Mouse (Mus musculus): Measurements from ENCODE around the gene Rec8. TPM values are rescaled to one million over a fixed set of nuclear protein-coding genes. Genes with fewer than 3 reads are reported as not detected.

Rec8 gene
- polyA plus RNA-seq, 1 experiment from 2014 or later: not detected

DNA sequence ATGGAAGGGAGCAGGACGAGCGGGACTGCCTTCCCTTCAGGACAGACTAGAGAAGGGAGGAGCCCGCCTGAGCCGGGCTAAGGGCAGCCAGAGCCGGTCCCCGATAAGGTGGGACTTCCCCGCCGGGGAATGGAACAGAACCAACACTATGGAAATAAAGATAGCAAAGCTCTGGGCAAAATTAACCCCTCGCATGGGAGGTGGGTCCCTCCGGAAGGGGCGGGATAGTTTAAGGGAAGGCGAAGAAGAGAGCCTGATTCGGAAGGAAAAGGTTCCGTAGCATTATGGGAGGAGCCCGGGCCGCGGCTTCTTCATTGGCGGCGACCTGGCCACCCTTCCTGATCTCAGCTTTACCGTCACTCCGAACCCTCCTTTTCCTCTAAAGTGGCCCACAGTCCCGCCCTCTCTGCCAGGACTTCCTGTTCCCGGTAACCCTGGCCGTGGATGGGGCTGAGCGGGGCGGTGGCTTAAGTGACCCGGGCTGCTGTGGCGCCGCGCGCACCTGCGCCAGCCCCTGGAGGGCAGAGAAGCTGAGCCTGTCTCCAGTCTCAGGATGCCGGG is 26.4 kb upstream of the Rec8 start, which contains the start of gene Rnf31:
Gene Rnf31 (plus strand): TSS at position 378 of the 561 bp plus-strand sequence.
- CTCF ChIA-PET: interaction anchor here (1.1 to 1.9 kb wide), 3 partner anchors 11 to 35 kb away, joined by 3 to 8 read pairs (median 4); partner anchors contain the start of gene Psme1
- DNase-seq (ENCODE audit: low read depth, low spot score): peak; percentile 78
- in situ Hi-C loops (cut with MboI; ENCODE audit: low pct_unique_long_range_greater_than_20kb): loop anchor here (25.0 kb wide), 1 partner anchor 704 kb away; the partner anchor contains the start of genes Bcl2l2, Gm20521, Pabpn1 and Ppp1r3e

DNA sequence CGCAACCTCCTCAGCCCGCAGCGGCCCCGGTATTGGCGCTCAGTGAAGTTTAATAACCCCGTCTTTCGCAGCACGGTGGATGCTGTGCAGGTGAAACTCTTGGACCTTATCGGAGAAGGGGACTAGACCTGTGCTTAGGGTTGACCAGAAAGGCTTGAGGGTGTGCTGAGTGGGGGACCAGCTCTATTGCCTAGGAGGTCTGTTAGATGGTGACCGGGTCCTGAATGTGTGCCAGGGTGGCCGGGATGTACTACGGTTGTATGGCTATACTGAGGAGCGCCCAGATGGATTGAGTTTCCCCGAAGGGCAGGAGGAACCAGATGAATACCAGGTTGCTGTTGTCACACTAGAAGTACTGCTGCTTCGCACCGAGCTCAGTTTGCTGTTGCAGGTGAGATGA is 25.6 kb upstream of the Rec8 start:
- POLR2A ChIA-PET: interaction anchor here (0.6 to 1.4 kb wide), 3 partner anchors 12 to 1204 kb away, joined by 3 to 4 read pairs (median 3); no protein-coding TSS in a partner anchor
- in situ Hi-C loops (cut with MboI; ENCODE audit: low pct_unique_long_range_greater_than_20kb): loop anchor here (25.0 kb wide), 1 partner anchor 705 kb away; the partner anchor contains the start of genes Bcl2l2, Gm20521, Pabpn1 and Ppp1r3e
- no peak for TF ChIP-seq CTCF (IDR thresholded peaks at IDR 0.05)
- ATAC-seq: no peak
- CTCF ChIA-PET: interaction anchor here (1.0 kb wide), 1 partner anchor 10 kb away, joined by 4 read pairs; no protein-coding TSS in a partner anchor
- no peaks in the 10 kb centered on the region for H3K27me3 ChIP-seq
- DNase-seq (ENCODE audit: low read depth, low spot score): no peak

More for the DNA sequence above, 26.4 kb upstream of the Rec8 start, which contains the start of gene Rnf31:
- ATAC-seq: peak; percentile 95
- POLR2A ChIA-PET: interaction anchor here (1.0 to 1.5 kb wide), 4 partner anchors 12 to 35 kb away, joined by 3 to 7 read pairs (median 4); partner anchors contain the start of genes A730061H03Rik and Dcaf11
- H3K27me3 ChIP-seq: no peaks in the 10 kb centered on the region
- TF ChIP-seq CTCF (IDR thresholded peaks at IDR 0.05): no peak

- ChIA-PET POLR2A (interaction anchor here (0.7 kb wide), 1 partner anchor 55 kb away, joined by 6 read pairs; no protein-coding TSS in a partner anchor), CTCF (no interaction called here)
- in situ Hi-C loops (cut with MboI; ENCODE audit: low pct_unique_long_range_greater_than_20kb): loop anchor here (25.0 kb wide), 1 partner anchor 709 kb away; the partner anchor contains the start of genes Bcl2l2, Gm20521, Pabpn1 and Ppp1r3e
Measured at GRCm38 (mm10) chr14:55596036-55596690, 21.7 kb upstream of the Rec8 start.

GRCm38 (mm10) chr14:55598521-55599390 is 19.1 kb upstream of the Rec8 start:
- ATAC-seq (no peak), DNase-seq (ENCODE audit: low read depth, low spot score) (no peak)
- POLR2A ChIA-PET: no interaction called here
- no peaks in the 10 kb centered on the region for H3K27me3 ChIP-seq
- no peak for TF ChIP-seq CTCF (IDR thresholded peaks at IDR 0.05)
- CTCF ChIA-PET: interaction anchor here (1.4 kb wide), 1 partner anchor 10 kb away, joined by 3 read pairs; no protein-coding TSS in a partner anchor
- in situ Hi-C loops (cut with MboI; ENCODE audit: low pct_unique_long_range_greater_than_20kb): loop anchor here (25.0 kb wide), 1 partner anchor 711 kb away; the partner anchor contains the start of genes Bcl2l2, Gm20521, Pabpn1 and Ppp1r3e

More at GRCm38 (mm10) chr14:55596036-55596690, 21.7 kb upstream of the Rec8 start:
- no peaks in the 10 kb centered on the region for H3K27me3 ChIP-seq
- TF ChIP-seq CTCF (IDR thresholded peaks at IDR 0.05): no peak
- ATAC-seq: no peak
- DNase-seq (ENCODE audit: low read depth, low spot score): no peak

GRCm38 (mm10) chr14:55603271-55603632 is 14.6 kb upstream of the Rec8 start, which contains the start of gene Irf9:
Irf9 (plus strand) TSS chr14:55603571.
- in situ Hi-C loops (cut with MboI; ENCODE audit: low pct_unique_long_range_greater_than_20kb): no loop called here
- POLR2A ChIA-PET: interaction anchor here (1.3 kb wide), 1 partner anchor 43 kb away, joined by 3 read pairs; the partner anchor contains the start of genes A730061H03Rik and Dcaf11
- TF ChIP-seq CTCF (IDR thresholded peaks at IDR 0.05): no peak
- H3K27me3 ChIP-seq: no peaks in the 10 kb centered on the region
- CTCF ChIA-PET: interaction anchor here (0.9 kb wide), 1 partner anchor 9 kb away, joined by 3 read pairs; no protein-coding TSS in a partner anchor
- ATAC-seq (no peak), DNase-seq (ENCODE audit: low read depth, low spot score) (no peak)

GRCm38 (mm10) chr14:55603633-55604576 is 13.9 kb upstream of the Rec8 start:
- DNase-seq (ENCODE audit: low read depth, low spot score) (peak; percentile 80), ATAC-seq (peak; percentile 95)
- no peak for TF ChIP-seq CTCF (IDR thresholded peaks at IDR 0.05)
- POLR2A ChIA-PET: interaction anchor here (0.6 to 1.0 kb wide), 2 partner anchors 12 to 30 kb away, joined by 3 read pairs; partner anchors contain the start of gene Rnf31
- CTCF ChIA-PET: interaction anchor here (0.9 kb wide), 1 partner anchor 9 kb away, joined by 3 read pairs; no protein-coding TSS in a partner anchor
- H3K27me3 ChIP-seq: no peaks in the 10 kb centered on the region
- in situ Hi-C loops (cut with MboI; ENCODE audit: low pct_unique_long_range_greater_than_20kb): no loop called here

DNA sequence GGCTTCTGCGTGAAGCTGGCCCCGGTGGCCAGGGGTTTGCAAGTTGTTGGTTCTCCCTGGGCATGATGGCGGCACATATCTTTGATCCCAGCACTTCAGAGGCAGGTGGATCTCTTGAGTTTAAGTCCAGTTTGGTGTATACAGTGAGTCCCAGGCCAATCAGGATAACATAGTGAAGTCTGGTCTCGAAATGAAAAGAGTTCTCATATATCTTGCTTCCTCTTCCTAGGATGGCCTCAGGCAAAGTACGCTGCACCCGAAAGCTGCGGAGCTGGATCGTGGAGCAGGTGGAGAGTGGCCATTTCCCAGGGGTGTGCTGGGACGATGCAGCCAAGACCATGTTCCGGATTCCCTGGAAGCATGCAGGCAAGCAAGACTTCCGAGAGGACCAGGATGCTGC is 13.0 kb upstream of the Rec8 start:
- CTCF ChIA-PET: no interaction called here
- DNase-seq (ENCODE audit: low read depth, low spot score): no peak
- TF ChIP-seq CTCF (IDR thresholded peaks at IDR 0.05): no peak
- ATAC-seq: no peak
- POLR2A ChIA-PET: interaction anchor here (0.6 to 1.0 kb wide), 2 partner anchors 13 to 29 kb away, joined by 3 read pairs; partner anchors contain the start of gene Rnf31
- in situ Hi-C loops (cut with MboI; ENCODE audit: low pct_unique_long_range_greater_than_20kb): no loop called here
- no peaks in the 10 kb centered on the region for H3K27me3 ChIP-seq

DNA sequence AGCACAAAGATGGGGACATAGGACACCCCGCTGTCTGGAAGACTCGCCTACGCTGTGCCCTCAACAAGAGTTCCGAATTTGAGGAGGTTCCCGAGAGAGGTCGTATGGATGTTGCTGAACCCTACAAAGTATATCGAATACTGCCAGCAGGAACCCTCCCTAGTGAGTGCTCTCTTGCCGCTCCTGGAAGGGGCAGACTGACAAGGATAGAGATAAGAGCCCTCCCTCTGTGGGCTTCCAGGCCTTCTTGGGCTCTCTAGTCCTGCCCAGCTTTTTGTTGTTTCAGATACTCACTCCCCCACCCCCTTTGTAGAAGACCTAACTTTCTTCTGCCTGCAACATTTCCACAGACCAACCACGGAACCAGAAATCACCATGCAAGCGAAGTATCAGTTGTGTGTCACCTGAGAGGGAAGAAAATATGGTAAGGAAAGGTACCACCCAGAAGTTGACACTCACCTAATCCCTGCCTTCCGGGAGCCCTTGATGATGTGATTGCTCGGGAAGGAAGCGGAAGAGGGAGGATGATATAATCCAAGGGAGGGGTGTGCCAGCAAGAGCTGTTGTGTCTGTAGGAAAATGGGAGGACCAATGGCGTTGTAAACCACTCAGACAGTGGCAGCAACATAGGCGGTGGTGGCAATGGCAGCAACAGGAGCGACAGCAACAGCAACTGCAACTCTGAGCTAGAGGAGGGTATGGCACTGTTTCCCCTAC is 11.9 kb upstream of the Rec8 start:
- no peak for ATAC-seq
- no peaks in the 10 kb centered on the region for H3K27me3 ChIP-seq
- in situ Hi-C loops (cut with MboI; ENCODE audit: low pct_unique_long_range_greater_than_20kb): no loop called here
- TF ChIP-seq CTCF (IDR thresholded peaks at IDR 0.05): no peak
- DNase-seq (ENCODE audit: low read depth, low spot score): no peak
- ChIA-PET POLR2A (interaction anchor here (0.7 kb wide), 1 partner anchor 40 kb away, joined by 3 read pairs; no protein-coding TSS in a partner anchor), CTCF (no interaction called here)
